Mouse (Mus musculus): Measurements from ENCODE around the gene Ino80.

- TF ChIP-seq ZNF384 (IDR thresholded peaks at IDR 0.05; ENCODE audit: low read depth, low read length) (no peak), EP300 (IDR thresholded peaks at IDR 0.05; ENCODE audit: low read length) (no peak), MAZ (IDR thresholded peaks at IDR 0.05; ENCODE audit: low read depth, low read length) (no peak), CTCF (conservative IDR thresholded peaks at IDR 0.05 in 1 of 2, IDR thresholded peaks at IDR 0.05 in 1 of 2; ENCODE audit: low read depth in 2 of 2, low read length in 2 of 2) (no peak), BHLHE40 (IDR thresholded peaks at IDR 0.05; ENCODE audit: low read depth, low read length) (no peak), UBTF (IDR thresholded peaks at IDR 0.05; ENCODE audit: low read depth, low read length) (no peak), POLR2A (IDR thresholded peaks at IDR 0.05; ENCODE audit: low read depth, low read length) (no peak), CHD1 (IDR thresholded peaks at IDR 0.05; ENCODE audit: low read depth, low read length) (no peak), MAX (IDR thresholded peaks at IDR 0.05; ENCODE audit: low read length) (no peak), JUND (conservative IDR thresholded peaks at IDR 0.05; ENCODE audit: low read depth, low read length) (no peak), MYC (IDR thresholded peaks at IDR 0.05; ENCODE audit: low read depth, low read length) (no peak), E2F4 (IDR thresholded peaks at IDR 0.05; ENCODE audit: insufficient replicate concordance, low read depth, low read length) (no peak), NELFE (IDR thresholded peaks at IDR 0.05; ENCODE audit: low read depth, low read length) (no peak), ELF1 (IDR thresholded peaks at IDR 0.05; ENCODE audit: low read depth, low read length) (no peak)
Observed at GRCm38 (mm10) chr2:119411674-119412073, 65.8 kb downstream of the Ino80 start.
